Mouse (Mus musculus) cortical plate, adult 2 months (tissue): ENCODE results near the gene Rpl27a.

Experiments
- CTCF ChIP-seq: fragments of 200-500 bp; IDR thresholded peaks from 2 replicates; pipeline ENCODE4 v1.5.1; 2011; ENCODE audit warnings: mild to moderate bottlenecking, control low read depth, low read length; ENCODE audit not compliant: insufficient read depth; ENCODE audit errors: extremely low read depth
- POLR2A ChIP-seq: fragments of 200-500 bp; IDR thresholded peaks from 2 replicates; pipeline ENCODE4 v1.6.1; 2011; ENCODE audit warnings: mild to moderate bottlenecking, low read length, control low read depth; ENCODE audit not compliant: insufficient read depth; ENCODE audit errors: extremely low read depth

GRCm38 (mm10) chr7:109534921-109535320 lies 16.0 kb downstream of the Rpl27a start:
- TF ChIP-seq CTCF (no peak), POLR2A (no peak)
